Mouse (Mus musculus) CD4-positive helper T cell, adult 2 months (primary cell): ENCODE data around the gene Inhbe.
"Not testable (repeated sequence)": the region's sequence is repeated elsewhere in the genome, so short reads cannot be mapped to it uniquely, and the experiment has no call there.

Experiments used
- DNase-seq: peaks from one replicate; pipeline ENCODE4 v3.0.0-alpha.2; 2012; ENCODE audit warnings: low read depth, missing footprints, low spot score

Inhbe gene

DNA sequence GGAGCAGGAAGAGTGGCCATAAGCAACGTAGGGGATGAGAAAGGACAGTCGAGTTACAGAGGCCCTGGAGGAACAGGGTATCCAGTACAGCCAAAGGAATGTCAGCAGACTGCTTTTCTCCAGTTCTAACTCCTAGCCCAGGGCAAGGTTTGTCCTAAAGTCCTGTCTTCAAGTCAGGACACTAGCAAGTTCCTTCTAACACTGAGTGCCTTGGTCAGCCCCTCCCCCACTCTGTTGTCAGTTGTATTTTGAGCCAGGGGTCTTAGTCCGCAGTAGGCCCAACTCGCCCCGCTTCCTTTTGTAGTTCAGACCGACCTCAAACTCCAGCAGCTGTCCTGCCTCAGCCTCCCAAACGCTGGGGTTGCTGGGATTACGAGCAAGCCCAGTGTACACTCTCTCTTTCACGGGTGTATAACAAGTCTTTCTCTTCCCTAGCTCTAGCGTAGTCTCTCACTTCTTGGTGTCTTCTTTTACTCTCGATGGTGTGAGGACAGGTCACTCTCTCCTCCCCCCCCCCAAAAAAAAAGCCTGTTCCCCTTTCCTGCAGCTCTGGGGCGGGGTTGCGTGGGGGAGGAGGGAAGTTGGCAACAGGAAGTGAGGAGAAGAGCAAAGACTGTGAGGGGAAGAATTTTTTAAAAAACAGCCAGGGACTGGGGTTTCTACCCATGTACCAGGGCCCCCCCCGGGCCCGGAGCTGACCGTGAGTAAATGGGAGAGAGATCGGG is 30.9 kb downstream of the Inhbe start:
- DNase-seq: peak; percentile 51

DNA sequence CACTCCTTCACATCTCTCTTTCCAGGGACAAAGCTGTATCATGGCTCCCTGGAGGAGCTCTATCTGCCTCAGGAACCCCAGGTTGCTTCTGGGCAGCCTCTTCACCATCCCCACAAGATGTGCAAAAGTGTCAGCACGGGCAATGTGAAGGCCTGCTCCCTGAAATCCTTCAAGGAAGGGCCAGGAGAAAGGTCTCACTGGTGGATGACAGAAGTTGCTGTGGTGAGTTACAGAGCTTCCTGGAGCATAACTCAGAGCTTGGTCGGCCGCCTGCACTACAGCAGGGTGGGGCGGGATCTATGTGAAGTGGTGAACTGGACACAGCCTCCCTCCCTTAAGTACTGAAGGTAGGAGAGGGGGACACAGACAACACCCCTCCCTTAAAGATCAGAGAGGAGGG is 31.5 kb downstream of the Inhbe start:
- peak; percentile 36 for DNase-seq

DNA sequence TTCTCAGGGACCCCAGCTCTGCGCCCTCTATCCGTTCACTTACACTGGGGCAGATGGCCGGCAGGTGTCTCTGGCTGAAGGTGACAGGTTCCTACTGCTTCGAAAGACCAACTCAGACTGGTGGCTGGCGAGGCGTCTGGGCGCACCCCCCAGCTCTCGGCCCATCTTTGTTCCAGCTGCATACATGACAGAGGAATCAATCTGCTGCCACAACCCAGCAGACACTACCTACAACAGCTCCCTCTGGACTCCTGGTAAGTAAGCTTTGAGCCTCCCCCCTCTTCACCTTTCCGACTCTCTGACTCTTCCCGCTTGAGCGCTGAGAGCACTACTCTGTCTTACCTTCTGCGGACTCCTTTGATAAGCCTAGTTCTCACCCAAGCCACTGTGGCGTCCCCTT is 32.0 kb downstream of the Inhbe start:
- DNase-seq: peak; percentile 52

DNA sequence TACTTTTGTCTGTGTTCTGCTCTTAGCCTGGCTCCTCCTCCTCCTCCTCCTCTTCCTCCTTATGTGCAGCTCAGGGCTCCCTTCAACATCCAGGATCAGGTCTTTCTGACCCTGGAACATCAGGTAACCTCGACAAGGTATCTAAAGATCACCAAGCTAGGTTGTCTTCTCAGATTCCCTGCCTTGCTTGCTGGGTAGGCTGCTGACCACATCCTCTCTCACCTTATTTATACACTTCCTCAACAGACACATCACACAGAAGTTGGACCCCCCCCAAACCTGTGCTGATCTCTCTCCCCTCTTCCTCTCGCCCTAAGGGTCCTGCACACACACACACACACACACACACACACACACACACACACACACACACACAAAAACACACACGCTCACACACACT is 32.6 kb downstream of the Inhbe start, which contains the start of gene Arhgap9:
Gene Arhgap9, plus strand, starts transcription at position 344 of the 400 bp plus-strand sequence.
- DNase-seq: peak; percentile 75

DNA sequence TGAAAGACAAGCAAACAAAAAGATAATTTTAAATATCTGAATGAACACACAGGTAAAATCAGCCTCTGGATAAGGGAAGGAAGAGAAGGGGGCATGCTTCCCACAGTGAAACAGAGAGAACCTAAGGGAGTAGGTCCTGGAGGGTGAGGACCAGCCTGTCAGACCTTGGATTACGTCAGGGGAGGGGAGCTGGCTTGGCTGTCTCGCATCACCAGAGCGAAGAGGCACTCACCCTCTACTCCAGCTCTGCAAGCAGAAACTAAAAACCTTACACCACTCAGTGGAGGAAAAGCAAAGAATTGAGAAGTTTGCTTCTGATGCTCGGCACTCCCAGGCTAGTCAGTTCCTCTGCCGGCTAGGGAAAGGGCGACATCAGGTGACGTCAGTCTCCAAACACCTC is 34.2 kb downstream of the Inhbe start:
- DNase-seq: no peak

DNA sequence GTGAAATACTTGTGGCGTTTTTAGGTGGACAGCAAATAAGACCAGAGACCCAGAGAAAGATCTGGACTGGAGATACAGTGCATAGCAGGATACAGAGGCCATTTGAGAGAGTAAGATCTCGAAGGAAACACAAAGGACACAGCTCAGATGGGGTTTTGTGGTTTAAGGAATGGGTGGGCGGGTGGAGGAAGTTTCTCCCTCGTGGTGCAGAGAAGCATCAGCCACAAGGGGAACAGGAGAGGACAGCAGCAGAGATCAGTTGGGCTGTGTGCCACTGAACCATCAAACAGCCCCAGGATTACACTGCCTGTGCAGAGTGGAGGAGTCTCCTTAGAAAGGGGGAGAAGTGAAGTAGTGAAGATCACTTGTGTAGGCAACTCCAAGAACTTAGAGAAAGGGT is 36.2 kb downstream of the Inhbe start:
- DNase-seq: no peak

DNA sequence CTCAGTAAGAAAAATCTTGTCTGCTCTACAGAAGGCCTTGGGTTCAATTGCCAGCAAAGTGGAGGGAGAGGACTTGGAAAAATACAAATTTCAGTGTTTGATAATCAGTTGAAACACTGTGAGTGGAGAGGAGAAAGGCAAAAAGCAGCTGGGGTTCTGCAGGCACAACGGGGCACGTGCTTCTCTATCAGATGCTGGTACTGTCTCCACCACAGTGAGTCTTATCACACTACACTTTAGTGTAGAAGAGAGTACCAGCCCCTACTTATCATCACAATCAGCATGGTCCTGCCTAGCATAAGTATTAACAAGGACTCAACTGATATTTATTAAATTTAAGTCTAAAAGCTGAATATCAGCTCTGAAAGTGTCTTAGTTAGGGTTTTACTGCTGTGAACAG is 36.9 kb downstream of the Inhbe start:
- no peak for DNase-seq

DNA sequence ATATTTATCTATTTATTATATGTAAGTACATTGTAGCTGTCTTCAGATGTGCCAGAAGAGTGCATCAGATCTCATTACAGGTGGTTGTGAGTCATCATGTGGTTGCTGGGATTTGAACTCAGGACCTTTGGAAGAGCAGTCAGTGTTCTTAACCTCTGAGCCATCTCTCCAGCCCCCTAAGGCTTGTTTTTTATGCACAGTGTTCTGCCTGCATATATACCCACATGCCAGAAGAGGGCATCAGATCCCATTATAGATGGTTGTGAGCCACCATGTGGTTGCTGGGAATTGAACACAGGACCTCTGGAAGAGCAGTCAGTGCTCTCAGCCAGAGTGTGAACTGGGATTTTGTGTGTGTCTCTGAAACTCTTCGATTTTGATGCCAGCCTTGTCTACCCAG is 39.3 kb downstream of the Inhbe start:
- DNase-seq: not testable (repeated sequence)

DNA sequence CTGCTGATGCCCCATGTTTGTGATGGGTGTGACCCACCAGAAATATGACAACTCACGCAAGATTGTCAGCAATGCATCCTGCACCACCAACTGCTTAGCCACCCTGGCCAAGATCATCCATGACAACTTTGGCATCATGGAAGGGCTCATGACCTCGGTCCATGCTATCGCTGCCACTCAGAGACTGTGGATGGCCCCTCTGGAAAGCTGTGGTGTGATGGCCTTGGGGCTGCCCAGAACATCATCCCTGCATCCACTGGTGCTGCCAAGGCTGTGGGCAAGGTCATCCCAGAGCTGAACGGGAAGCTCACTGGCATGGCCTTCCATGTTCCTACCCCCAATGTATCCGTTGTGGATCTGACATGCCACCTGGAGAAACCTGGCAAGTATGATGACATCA is 40.7 kb downstream of the Inhbe start:
- DNase-seq: not testable (repeated sequence)

DNA sequence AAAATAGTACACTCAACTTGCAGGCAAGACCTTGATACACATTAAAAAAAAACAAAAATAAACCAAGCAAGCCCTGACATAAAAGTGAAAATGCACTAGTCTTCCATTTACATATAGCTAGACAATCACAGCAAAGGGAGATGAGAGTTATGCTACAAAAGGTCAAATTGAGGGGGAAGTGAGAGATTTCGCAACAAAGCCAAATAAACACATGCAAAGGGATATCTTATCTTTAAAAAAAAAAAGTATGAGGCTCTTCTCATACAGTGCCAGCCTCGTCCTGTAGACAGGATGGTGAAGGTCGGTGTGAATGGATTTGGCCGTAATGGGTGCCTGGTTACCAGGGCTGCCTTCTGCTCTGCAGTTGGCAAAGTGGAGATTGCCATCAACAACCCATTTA is 41.4 kb downstream of the Inhbe start:
- no peak for DNase-seq

DNA sequence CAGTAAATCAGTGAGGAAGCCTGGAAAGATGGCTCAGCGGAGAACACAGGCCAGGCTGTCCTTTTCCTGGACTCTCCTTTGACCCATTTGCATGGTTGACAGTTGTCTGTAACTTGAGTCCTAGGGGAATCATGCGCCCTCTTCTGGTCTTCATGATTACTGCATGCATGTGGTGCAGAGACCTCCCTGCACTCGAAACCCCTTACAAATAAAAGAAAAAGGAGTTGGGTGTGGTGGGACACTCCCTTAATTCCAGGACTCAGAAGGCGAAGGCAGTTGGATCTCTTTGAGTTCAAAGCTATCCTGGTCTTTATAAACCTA is 41.9 kb downstream of the Inhbe start:
- peak; percentile 86 for DNase-seq

DNA sequence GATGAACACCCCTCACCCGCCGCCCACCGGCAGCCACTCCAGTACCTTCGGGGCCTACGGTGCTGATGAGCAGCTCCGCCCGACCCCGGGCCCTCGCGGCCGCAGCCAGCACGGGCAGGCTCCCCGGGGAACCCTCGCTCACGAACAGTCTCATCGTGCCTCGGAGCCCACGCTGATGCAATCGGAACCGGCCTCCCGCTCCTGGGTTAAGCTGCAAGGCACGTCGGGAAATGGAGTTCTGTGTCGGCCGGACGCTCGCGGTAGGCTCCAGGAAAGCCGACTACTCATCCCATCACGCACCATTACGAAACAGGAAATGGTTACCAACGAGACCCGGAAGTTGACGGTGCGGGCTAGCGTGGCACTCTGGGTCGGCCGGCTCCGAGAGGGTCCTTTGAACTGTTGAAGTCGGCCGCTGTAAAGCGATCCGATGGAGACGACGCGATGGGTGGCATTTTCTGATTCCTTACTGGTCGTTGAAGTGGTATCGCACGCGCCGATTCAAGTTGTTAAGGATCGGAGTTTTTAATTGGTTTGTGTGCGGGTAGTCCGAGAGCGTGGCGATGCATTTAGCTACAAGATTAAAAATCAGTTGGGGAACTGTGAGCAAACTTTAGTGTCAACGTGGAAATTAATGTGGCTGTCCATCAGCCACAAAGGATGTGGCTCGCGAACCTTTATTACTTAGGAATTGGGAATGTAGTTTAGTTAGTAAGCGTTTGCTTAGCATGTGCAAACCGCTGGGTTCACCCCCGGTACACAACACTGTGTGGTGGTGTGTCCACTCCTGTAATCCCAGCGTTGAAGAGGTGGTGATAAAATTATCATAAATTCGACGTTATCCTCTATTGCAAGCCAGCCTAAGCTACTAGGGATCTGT is 42.5 kb downstream of the Inhbe start, which contains the start of gene Mars:
Gene Mars, minus strand, starts transcription at position 311 of the 880 bp plus-strand sequence.
- DNase-seq: peak; percentile 95

DNA sequence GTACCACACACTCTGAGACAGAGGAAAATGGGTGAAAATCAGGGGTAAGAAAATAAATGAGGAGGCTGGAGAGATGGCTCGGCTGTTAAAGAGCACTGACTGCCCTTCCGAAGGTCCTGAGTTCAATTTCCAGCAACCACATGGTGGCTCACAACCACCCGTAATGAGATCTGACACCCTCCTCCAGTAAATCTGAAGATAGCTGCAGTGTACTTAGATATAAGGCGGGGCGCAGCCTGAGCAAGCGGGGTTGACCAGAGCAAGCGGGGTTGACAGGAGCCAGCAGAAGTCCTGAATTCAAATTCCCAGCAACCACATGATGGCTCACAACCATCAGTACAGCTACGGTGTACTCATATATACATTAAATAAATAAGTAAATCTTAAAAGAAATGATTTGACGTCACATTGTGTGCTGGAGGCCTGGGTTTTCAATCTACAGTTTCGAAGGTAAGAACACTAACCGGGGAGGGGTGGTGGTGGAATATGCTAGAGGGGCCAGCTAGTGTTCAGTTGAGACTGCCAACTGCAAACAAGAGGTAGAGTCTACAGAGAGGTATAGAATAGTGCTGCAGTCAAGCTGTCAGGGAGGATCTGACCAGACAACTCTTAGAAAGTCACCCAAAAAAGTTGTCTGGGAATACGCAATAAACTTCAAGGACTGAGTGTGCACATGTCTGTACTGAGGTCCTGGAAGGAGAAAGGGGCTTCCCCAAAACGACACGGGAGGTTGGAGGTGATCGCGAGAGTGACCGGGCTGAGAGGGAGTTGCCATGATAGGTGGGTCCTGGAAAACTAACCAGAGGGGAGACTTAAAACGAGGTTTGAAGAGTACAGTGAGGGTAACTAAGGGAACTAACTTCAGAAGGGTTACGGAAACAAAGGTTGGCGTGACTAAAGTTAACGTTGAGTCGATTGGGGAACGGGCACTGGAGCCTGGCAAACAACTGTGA is 43.4 kb downstream of the Inhbe start:
- peak; percentile 67 for DNase-seq

DNA sequence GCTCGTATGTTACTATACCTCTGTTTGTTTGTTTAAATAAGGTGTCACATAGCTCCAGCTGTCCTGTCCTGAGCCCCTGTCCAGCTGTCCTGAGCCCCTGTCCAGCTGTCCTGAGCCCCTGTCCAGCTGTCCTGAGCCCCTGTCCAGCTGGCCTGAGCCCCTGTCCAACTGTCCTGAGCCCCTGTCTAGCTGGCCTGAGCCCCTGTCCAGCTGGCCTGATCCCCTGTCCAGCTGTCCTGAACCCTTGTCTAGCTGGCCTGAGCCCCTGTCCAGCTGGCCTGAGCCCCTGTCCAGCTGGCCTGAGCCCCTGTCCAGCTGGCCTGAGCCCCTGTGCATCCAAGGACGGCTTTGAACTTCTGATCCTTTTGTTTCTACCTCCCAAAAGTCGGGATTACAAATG is 45.0 kb downstream of the Inhbe start:
- DNase-seq: not testable (repeated sequence)

DNA sequence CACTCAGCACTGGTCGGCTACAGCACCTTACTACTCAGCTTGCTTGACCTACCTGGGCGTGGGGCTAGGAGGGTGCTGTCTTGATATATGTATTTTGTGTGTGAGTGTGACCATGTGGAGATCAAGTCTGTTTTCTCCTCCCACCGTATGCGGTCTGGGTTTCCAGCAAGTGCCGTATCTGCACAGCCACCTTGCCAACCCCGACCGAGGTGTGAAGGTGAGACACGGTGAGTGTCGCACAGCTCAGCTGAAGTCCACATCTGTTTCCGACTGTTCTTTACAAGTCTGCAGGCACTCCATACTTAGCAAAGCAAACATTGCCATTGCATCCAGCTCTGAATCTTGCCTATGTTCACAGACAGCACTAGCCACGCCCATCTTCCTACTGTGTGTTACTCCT is 51.1 kb downstream of the Inhbe start:
- DNase-seq: no peak

DNA sequence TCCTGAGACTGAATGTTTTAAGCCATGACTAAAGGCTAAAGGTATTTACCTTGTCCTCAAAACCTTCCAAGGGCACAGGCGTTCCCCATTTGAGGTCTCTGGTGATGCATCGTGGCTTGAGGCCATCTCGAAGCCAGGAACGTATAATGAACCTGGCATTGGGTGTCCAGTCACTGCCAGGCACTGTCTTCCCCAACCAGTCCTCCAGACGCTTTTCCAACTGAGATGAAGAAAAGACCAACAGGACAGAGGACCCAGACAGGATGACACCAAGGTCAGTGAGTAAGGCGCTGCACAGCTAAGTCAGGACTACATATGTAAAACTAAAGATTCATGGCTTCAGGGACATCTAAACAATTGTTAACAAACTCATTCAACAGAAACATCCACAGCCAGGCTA is 53.9 kb downstream of the Inhbe start:
- DNase-seq: no peak
